Mouse (Mus musculus) heart, postnatal 10 days (tissue): ENCODE measurements around the gene Mab21l1. TPM values are rescaled to one million over a fixed set of nuclear protein-coding genes. Genes with fewer than 3 reads are reported as not detected.
A peak's percentile ranks its signal among the peaks of the same experiment; 100 is the strongest.

Experiments
- DNase-seq, 2 experiments: peaks; one replicate each; pipeline ENCODE4 v3.0.0; 2021
- intact Hi-C: fragments of 180-260 bp; cut with DNase I; formaldehyde crosslinking; loops from one replicate; pipeline ENCODE4 v1.15.1; 2025
- total RNA-seq, 2 experiments: library from RNA; stranded (reverse); gene quantifications; 2 replicates each; pipeline ENCODE4 v1.2.3; 2021

Mab21l1 gene
- total RNA-seq, 2 experiments from 2014 or later = 0.10 TPM

- intact Hi-C loops = no loop called here
- no peak for DNase-seq
Measured at GRCm38 (mm10) chr3:55778764-55779730, 3.3 kb upstream of the Mab21l1 start.

- intact Hi-C loops = no loop called here
Measured at GRCm38 (mm10) chr3:55780120-55781070, 1.9 kb upstream of the Mab21l1 start.

GRCm38 (mm10) chr3:55781429-55782055 lies 768 bp upstream of the Mab21l1 start:
- no peak for DNase-seq
- intact Hi-C loops = no loop called here

More at GRCm38 (mm10) chr3:55780120-55781070, 1.9 kb upstream of the Mab21l1 start:
- peak; percentile 26 to 33 for DNase-seq

- peak in 1 of 2 experiments; percentile 24 for DNase-seq
- intact Hi-C loops = no loop called here
Measured at GRCm38 (mm10) chr3:55782771-55783170, 461 bp downstream of the Mab21l1 start.

GRCm38 (mm10) chr3:55783171-55784081 lies 1.1 kb downstream of the Mab21l1 start:
- intact Hi-C loops = no loop called here
- DNase-seq = peak; percentile 22 to 32

GRCm38 (mm10) chr3:55784101-55784500 lies 1.8 kb downstream of the Mab21l1 start:
- intact Hi-C loops = no loop called here
- no peak for DNase-seq

GRCm38 (mm10) chr3:55785266-55785980 lies 3.1 kb downstream of the Mab21l1 start:
- intact Hi-C loops = no loop called here
- DNase-seq = no peak

- intact Hi-C loops = no loop called here
- no peak for DNase-seq
Measured at GRCm38 (mm10) chr3:55785981-55786725, 3.8 kb downstream of the Mab21l1 start.

- no peak for DNase-seq
- intact Hi-C loops = no loop called here
Measured at GRCm38 (mm10) chr3:55786835-55787486, 4.7 kb downstream of the Mab21l1 start.

GRCm38 (mm10) chr3:55787487-55788213 lies 5.3 kb downstream of the Mab21l1 start:
- peak; percentile 64 to 73 for DNase-seq
- intact Hi-C loops = no loop called here

- DNase-seq = no peak
- intact Hi-C loops = no loop called here
Measured at GRCm38 (mm10) chr3:55788214-55788586, 5.9 kb downstream of the Mab21l1 start.

GRCm38 (mm10) chr3:55788621-55789201 lies 6.4 kb downstream of the Mab21l1 start:
- intact Hi-C loops = no loop called here
- no peak for DNase-seq

GRCm38 (mm10) chr3:55789856-55790255 lies 7.5 kb downstream of the Mab21l1 start:
- intact Hi-C loops = no loop called here
- no peak for DNase-seq

- intact Hi-C loops = no loop called here
- DNase-seq = no peak
Measured at GRCm38 (mm10) chr3:55790609-55791008, 8.3 kb downstream of the Mab21l1 start.

GRCm38 (mm10) chr3:55792251-55792650 lies 9.9 kb downstream of the Mab21l1 start:
- no peak for DNase-seq
- intact Hi-C loops = no loop called here

GRCm38 (mm10) chr3:55793842-55794575 lies 11.7 kb downstream of the Mab21l1 start:
- DNase-seq = peak; percentile 87 to 90
- intact Hi-C loops = no loop called here
